Mouse (Mus musculus) embryonic facial prominence, embryonic 10.5 days (tissue): ENCODE results near the gene Pabpn1. TPM values are rescaled to one million over a fixed set of nuclear protein-coding genes. Genes with fewer than 3 reads are reported as not detected.

Experiments used
- DNase-seq: peaks from one replicate; pipeline ENCODE4 v3.0.0-alpha.2; 2017; ENCODE audit warnings: low spot score
- H3K27ac ChIP-seq: fragments of 300-500 bp; sonication (generic); replicated peaks from 2 replicates; pipeline ENCODE4 v1.5.1; 2016; ENCODE audit warnings: mild to moderate bottlenecking
- H3K27me3 ChIP-seq: fragments of 300-500 bp; sonication (generic); replicated peaks from 2 replicates; pipeline ENCODE4 v1.6.1; 2016; ENCODE audit warnings: low read depth, mild to moderate bottlenecking; ENCODE audit not compliant: poor library complexity, severe bottlenecking
- H3K36me3 ChIP-seq: fragments of 300-500 bp; sonication (generic); replicated peaks from 2 replicates; pipeline ENCODE4 v1.6.1; 2016; ENCODE audit warnings: mild to moderate bottlenecking, moderate library complexity
- H3K4me1 ChIP-seq: fragments of 300-500 bp; sonication (generic); 2 replicates; pipeline ENCODE4 v1.6.1; 2016
- H3K4me3 ChIP-seq: fragments of 300-500 bp; sonication (generic); 2 replicates; pipeline ENCODE4 v1.5.1; 2016; ENCODE audit warnings: mild to moderate bottlenecking, moderate library complexity
- H3K9me3 ChIP-seq: fragments of 300-500 bp; sonication (generic); 2 replicates; pipeline ENCODE4 v1.6.1; 2016; ENCODE audit warnings: mild to moderate bottlenecking
- WGBS: fragments of 180-500 bp; shearing (Covaris S2); methylation state at CpG from one replicate; pipeline ENCODE4 v1.1.7; 2016; 5-methylcytosine and 5-hydroxymethylcytosine counted together
- polyA plus RNA-seq: library from polyadenylated mRNA; unstranded; fragments of >200 nt; fragmentation: Nextera tagmentation; extraction: Ambion mirVana; gene quantifications from 2 replicates; pipeline ENCODE4 v1.2.1, GENCODE M21; 2016

Pabpn1 gene
- polyA plus RNA-seq, 1 experiment from 2014 or later, result 173 TPM

DNA sequence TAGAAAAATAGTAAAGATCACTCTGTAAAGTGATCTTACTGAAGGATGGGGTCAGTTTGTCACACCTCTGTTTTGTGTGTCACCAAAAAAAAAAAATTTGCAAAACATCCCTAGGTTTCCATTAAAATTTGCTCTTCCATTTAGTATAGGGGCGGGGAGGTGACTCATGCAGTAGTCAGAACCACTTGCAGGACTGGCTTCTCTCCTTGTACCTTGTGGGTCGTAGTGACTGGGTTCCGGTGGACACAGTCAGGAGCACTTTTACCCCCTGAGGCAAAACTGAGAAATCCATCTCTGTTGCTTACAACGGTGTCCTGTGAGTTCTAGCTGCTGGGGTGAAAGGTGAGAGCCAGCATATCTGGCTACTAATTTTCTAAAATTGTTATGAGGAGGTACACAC, 11.3 kb downstream of the Pabpn1 start:
- no peak overlapping the region for H3K4me3 ChIP-seq
- no peaks in the 10 kb centered on the region for H3K27me3 ChIP-seq
- 82% methylated on average over 4 of the region's 4 CpGs for WGBS
- peaks cover 17% of the 10 kb centered on the region for H3K4me1 ChIP-seq
- no peaks in the 10 kb centered on the region for H3K9me3 ChIP-seq
- no peak overlapping the region for H3K27ac ChIP-seq
- peaks cover 65% of the 10 kb centered on the region for H3K36me3 ChIP-seq
- no peak for DNase-seq

DNA sequence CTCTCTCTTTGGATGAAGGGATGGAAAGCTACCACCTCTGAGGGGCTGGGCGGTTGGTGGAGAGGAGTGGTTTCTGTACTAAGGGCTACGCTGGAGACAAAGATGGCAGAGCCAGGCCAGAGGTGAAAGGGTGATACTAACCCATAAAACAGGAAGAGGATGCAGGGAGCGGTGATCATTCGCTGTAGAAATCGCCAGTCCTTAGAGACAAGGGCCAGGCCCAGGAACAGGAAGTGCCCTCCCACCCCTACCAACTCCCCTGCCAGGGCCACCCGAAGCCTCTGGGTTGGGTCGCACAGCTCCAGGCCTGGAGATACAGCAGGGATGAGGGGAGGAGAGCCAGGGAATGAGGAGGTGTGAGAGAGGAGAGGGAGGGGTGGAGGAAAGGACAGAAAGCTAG, 16.4 kb downstream of the Pabpn1 start:
- Histone ChIP-seq H3K27ac (no peak overlapping the region), H3K36me3 (peaks cover 78% of the 10 kb centered on the region), H3K4me3 (peak overlapping the region; percentile 21; the same call in 1 of the 2 replicates), H3K9me3 (no peaks in the 10 kb centered on the region), H3K4me1 (peaks cover 55% of the 10 kb centered on the region), H3K27me3 (no peaks in the 10 kb centered on the region)
- 81% methylated on average over 7 of the region's 7 CpGs for WGBS
- DNase-seq, result no peak

DNA sequence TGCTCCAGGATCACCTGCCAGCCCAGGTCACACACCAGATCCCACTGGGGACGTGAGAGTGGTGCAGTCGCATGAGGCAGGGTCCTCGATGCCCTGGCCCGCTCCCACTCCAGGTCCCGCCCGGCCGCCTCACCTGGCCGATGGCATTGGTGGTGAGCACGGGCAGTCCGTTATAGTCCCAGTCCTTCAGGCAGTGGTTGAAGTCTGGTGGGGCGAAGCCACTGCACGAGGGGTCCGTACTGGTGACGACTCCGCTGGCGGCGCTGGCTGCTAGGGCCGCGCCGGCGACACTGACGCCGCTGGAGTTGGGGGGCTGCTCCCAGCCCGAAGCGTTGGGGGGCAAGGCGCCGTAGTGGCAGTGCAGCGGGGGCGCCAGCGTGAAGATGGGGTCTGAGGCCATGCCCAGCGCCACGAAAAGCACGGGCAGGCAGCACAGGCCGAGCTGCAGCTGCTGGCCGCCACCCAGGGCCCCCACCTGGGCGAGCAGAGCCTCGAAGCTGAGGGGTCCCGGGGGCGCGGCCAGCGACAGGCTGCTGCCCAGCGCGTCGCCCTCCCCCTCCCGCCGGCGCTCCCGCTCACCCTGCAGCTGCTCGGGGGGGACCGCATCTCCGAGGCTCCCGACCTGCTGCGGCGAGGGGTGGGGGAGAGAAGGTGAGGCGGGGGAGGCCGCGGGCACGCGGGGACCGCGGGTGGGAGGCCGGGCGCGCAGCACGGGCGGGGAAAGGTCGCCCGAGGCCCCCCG, 20.0 kb downstream of the Pabpn1 start:
- 2% methylated on average over 69 of the region's 69 CpGs for WGBS
- Histone ChIP-seq H3K4me1 (peaks cover 52% of the 10 kb centered on the region), H3K9me3 (no peaks in the 10 kb centered on the region), H3K27ac (peak overlapping the region; percentile 95), H3K27me3 (no peaks in the 10 kb centered on the region), H3K36me3 (peaks cover 67% of the 10 kb centered on the region), H3K4me3 (peak overlapping the region; percentile 98)
- DNase-seq, result peak; percentile 57

DNA sequence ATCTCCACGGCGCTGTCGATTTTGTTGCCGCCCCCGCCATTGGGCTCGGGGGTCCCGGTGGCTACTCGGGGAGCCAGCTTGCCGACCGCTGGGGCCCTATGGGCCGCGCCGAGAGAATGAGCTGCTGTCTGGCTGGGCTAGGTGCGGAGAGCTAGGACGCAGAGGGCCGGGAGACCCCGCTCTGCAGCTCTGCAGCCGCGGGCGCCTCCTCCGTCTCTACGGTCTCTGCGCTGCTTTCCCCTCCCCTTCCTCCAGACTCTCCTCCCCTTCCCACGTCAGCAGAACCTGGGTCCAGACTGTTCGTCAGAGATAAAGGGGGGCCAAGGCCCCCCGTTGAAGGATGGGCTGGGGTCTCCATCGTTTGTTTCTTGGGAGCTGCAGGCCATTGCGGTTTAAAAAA, 20.6 kb downstream of the Pabpn1 start, which contains the start of gene Slc22a17:
TSS of gene Slc22a17 (minus strand) at position 247 of the 400 bp plus-strand sequence.
- peak; percentile 87 for DNase-seq
- peaks cover 46% of the 10 kb centered on the region for H3K4me1 ChIP-seq
- H3K9me3 ChIP-seq, result no peaks in the 10 kb centered on the region
- H3K36me3 ChIP-seq, result peaks cover 67% of the 10 kb centered on the region
- under 1% methylated on average over 28 of the region's 28 CpGs for WGBS
- H3K4me3 ChIP-seq, result peak within 1 kb of the TSS; percentile 98
- H3K27me3 ChIP-seq, result no peaks in the 10 kb centered on the region
- H3K27ac ChIP-seq, result peak within 1 kb of the TSS; percentile 95

DNA sequence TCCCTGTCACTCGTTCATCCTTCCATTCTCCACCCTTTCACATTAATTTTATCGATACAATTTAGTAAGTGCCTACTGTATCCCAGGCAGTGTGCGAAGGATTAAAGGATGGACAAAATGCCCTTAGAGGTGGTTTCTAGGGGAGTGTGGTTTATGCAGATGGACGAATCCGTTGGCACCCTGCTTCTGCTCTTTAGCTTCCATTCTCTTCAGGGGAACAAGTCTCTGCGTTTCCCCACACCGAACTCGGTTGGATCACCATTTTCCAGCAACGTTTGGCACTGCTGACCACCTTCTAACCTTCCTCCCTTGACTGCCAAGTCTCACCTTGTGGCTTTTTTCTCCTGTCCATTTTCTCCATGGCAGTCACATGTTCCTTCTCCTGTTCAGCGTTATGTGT, 21.0 kb downstream of the Pabpn1 start:
- 19% methylated on average over 10 of the region's 10 CpGs for WGBS
- peaks cover 67% of the 10 kb centered on the region for H3K36me3 ChIP-seq

DNA sequence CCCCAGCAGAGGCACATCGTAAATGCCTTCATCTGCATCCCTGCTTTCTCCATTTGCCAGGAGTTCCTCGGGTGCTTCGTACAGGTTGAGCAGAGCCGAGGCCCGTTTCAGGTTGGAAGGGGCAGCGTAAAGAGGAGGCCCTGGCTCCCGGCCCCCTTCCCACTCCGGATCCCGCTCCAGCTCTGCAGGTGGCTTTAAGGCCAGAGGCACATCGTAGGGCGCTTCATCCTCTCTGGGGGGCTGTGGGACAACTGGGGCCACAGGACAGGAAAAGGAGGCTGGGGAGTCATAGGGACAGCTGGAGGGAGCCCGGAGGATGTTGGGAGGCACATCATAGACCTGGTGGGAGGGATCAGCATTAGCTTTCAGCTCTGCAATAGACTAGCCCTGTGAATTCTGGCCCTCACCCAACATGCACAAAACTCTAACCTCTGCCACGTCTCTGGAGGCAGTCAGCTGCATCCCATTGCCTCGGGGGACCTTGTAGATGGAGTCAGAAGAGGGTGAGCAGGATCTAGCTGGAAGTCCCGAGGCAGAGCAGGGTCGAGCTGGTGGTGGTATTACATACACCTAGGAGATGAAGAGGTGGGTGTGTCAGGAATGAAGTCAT, 27.9 kb downstream of the Pabpn1 start:
- Histone ChIP-seq H3K27me3 (no peaks in the 10 kb centered on the region), H3K36me3 (peaks cover 86% of the 10 kb centered on the region), H3K4me3 (no peak overlapping the region), H3K4me1 (peaks cover 25% of the 10 kb centered on the region), H3K27ac (no peak overlapping the region), H3K9me3 (peaks cover 20% of the 10 kb centered on the region)
- WGBS, result 93% methylated on average over 16 of the region's 16 CpGs
- no peak for DNase-seq

More for the DNA sequence above, 21.0 kb downstream of the Pabpn1 start:
- no peaks in the 10 kb centered on the region for H3K9me3 ChIP-seq
- no peaks in the 10 kb centered on the region for H3K27me3 ChIP-seq
- DNase-seq, result peak; percentile 22
- peak overlapping the region; percentile 95 for H3K27ac ChIP-seq
- H3K4me3 ChIP-seq, result peak overlapping the region; percentile 98
- H3K4me1 ChIP-seq, result peaks cover 43% of the 10 kb centered on the region

DNA sequence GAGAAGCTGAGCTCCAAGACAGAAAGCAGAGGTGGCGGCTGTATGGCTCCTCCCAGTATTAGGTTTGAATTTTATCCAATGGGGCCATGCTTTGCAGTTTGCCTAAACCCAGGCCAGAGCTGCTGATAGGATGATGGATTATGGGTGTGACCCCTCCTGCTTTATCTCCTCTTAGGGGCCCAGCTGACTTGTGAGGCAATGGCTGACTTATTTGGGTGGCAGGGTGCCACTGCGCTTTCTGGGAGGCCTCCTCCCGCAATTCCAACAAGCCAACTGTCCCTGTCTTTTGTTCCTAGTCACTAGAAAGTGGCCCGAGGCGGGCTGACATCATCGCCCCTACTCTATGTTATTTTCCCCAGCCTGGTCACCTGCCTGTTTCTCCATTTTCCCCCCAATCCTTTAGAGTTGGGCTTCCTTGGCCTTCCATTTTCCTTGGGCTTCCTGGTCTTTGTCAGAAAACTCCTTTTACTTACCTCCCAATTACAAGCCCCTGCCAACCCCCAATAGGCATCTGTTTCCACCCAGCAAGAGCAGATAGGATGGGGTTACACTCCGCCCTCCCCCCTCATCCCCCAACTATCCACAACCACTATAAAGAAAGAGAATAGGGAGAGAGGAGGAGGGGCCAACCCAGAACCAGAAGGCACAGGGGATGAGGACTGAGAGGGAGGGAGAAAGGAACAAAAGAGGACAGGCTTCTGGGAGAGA, 32.5 kb downstream of the Pabpn1 start:
- Histone ChIP-seq H3K36me3 (peaks cover 40% of the 10 kb centered on the region), H3K27ac (peak overlapping the region; percentile 100), H3K4me3 (peak overlapping the region; percentile 72), H3K9me3 (peaks cover 20% of the 10 kb centered on the region), H3K27me3 (peaks cover 11% of the 10 kb centered on the region), H3K4me1 (peaks cover 56% of the 10 kb centered on the region)
- DNase-seq, result peak; percentile 80
- 13% methylated on average over 7 of the region's 7 CpGs for WGBS

DNA sequence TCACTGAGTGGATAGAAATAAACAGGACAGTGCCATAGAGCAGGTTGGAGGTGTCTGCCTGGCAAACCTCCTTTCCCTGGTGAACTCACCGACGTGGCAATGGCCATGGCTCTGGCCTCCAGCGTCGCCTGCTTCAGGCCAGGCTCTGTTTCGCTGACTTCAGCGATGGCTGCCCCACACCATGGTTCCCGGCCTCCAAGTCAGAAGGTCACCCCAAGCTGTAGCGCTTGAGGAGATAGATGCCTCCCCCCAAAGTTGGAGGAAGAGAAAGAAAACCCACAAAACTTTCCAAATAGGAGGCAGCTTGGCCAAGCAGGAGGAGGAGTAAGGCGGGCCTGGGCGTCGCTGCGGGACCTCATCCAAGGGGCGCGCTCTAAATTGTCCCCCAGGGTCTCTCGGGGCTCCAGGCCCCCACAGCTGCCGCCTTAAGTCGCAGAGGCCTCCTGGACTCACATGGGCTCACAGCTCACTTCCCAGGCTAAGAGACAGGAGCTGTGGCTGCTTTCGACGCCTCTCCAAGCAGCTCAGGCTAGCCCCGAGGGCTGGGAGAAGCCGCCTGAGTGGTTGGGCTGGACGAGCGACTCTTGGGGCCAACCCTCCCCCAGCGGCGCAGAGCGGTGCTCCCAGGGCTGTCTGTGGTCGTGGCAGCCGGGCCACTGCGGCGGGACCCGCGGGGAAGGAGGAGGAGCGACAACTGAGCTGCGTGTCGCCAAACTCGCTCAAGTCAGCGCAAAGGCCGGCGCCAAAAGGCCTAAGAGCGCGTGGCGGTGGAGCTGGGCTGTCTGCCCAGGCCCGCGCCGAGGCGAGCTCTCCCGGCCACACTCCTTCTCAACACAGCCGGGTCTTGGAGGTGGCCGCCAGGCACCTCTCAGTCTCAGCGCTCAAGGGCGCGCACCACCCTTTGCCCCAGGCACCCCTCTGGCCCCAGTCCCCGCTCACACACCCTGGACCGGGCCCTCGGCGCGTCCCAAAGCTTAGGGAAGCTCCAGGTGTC, 33.3 kb downstream of the Pabpn1 start, which contains the start of gene Efs:
TSS of gene Efs (minus strand) at position 778 of the 994 bp plus-strand sequence.
- Histone ChIP-seq H3K36me3 (peaks cover 31% of the 10 kb centered on the region), H3K27ac (peak within 1 kb of the TSS; percentile 100), H3K4me3 (peak within 1 kb of the TSS; percentile 72), H3K4me1 (peaks cover 63% of the 10 kb centered on the region), H3K9me3 (peaks cover 18% of the 10 kb centered on the region), H3K27me3 (peaks cover 11% of the 10 kb centered on the region)
- WGBS, result under 1% methylated on average over 57 of the region's 57 CpGs
- DNase-seq, result peak; percentile 83

DNA sequence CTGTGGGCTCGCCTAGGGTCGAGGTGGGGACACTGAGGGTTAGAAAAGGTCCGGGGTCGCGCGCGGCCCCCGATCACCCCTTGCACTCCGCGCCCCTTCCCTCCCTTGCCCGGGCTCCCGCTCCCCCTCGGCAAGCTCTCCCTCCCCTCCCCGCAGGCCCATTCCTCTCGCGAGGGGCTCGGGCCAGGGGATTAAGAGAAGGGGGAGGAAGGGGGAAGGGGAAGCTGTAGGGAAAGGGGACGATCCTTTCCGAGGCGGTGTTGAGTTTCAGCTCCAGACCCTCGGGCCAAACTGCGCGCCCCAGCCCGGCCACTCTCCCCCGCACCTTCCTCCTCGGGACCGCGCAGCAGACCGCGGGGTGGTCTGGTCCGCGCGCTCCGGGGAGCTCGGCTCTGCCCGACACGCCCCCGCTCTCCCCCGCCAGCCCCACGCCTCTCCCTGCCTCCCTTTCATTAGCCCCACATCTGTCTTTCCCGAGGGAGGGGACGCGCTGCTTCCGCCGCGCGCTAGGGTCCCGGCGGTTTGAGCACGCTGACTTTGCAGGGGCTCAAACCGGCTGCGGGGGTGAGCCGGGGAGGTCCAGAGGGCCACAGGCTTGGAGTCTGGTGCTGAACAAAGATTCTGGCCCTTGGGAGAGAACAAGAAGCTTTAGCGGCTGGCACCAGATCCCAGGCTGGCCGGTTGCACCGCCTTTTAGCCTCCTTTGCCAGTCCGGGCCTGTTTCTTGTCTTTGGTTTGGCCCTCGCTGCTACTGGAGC, 34.3 kb downstream of the Pabpn1 start:
- Histone ChIP-seq H3K27ac (peak overlapping the region; percentile 100), H3K9me3 (peaks cover 9% of the 10 kb centered on the region), H3K27me3 (peaks cover 11% of the 10 kb centered on the region), H3K4me1 (peaks cover 66% of the 10 kb centered on the region), H3K4me3 (peak overlapping the region; percentile 72), H3K36me3 (peaks cover 22% of the 10 kb centered on the region)
- under 1% methylated on average over 58 of the region's 58 CpGs for WGBS
- DNase-seq, result peak; percentile 94

DNA sequence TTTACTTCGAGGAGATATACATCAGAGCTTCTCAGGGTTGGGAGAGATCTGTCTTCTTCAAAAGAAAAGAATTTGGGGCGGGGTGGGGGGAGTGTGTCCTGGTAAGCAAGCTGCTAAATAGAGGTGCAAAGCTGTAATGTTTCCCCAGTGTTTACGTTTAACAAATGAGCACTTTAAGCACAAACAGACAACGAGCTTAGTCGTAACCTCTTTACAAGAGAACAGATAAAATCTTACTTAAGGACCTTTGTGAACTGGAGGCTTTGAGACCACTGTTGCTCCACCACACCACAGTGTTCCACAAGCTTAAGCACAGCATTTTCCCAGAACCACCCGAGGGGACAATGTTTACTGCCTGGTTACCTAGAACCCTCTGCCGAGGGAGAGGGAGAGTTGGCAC, 35.0 kb downstream of the Pabpn1 start:
- peaks cover 11% of the 10 kb centered on the region for H3K27me3 ChIP-seq
- peak; percentile 18 for DNase-seq
- peaks cover 2% of the 10 kb centered on the region; the same call in 1 of the 2 replicates for H3K9me3 ChIP-seq
- H3K4me1 ChIP-seq, result peaks cover 69% of the 10 kb centered on the region
- 14% methylated on average over 7 of the region's 7 CpGs for WGBS
- H3K4me3 ChIP-seq, result peak overlapping the region; percentile 72
- peak overlapping the region; percentile 100 for H3K27ac ChIP-seq
- H3K36me3 ChIP-seq, result peaks cover 15% of the 10 kb centered on the region

DNA sequence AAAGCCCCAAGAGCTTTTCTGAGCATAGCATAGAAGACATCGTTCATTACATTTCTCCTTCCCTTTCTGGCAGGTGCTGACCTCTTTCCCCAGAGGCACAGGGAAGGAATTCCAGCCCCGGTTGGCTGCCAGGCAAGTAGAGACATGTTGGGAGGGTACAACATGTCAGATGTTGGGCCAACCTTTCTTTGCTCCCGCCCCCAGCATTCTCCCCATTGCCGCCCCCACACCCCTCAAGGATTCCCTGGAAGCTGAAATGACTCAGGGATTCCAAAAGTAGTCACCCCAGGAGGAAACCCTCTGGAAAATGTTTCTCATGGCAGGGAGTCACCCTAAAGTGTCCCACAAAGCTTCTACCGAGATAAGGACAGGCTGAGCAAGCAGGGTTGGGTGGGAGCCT, 37.5 kb downstream of the Pabpn1 start:
- no peak for DNase-seq
- Histone ChIP-seq H3K4me1 (peaks cover 62% of the 10 kb centered on the region), H3K27ac (0 out of 2 replicates have a peak overlapping the region, but pooled peaks have one; percentile 44), H3K9me3 (no peaks in the 10 kb centered on the region), H3K4me3 (no peak overlapping the region), H3K36me3 (no peaks in the 10 kb centered on the region), H3K27me3 (peaks cover 11% of the 10 kb centered on the region)
- WGBS, result 76% methylated on average over 5 of the region's 5 CpGs
